Mouse (Mus musculus): Measurements from ENCODE around the gene Tdrd7.
A peak's percentile ranks its signal among the peaks of the same experiment; 100 is the strongest.

Gene Tdrd7

GRCm38 (mm10) chr4:45976931-45977667 lies 12.0 kb downstream of the Tdrd7 start:
- no peak for DNase-seq

- no peak for DNase-seq
Measured at GRCm38 (mm10) chr4:45979916-45980315, 14.8 kb downstream of the Tdrd7 start.

GRCm38 (mm10) chr4:45981054-45981453 lies 15.9 kb downstream of the Tdrd7 start:
- DNase-seq: no peak

- no peak for DNase-seq
Measured at GRCm38 (mm10) chr4:45990427-45991135, 25.4 kb downstream of the Tdrd7 start.

- no peak for DNase-seq
Measured at GRCm38 (mm10) chr4:45998536-45998935, 33.4 kb downstream of the Tdrd7 start.

- DNase-seq: no peak
Measured at GRCm38 (mm10) chr4:46008142-46008793, 43.1 kb downstream of the Tdrd7 start.

- no peak for DNase-seq
Measured at GRCm38 (mm10) chr4:46011698-46012097, 46.6 kb downstream of the Tdrd7 start.

- DNase-seq: no peak
Measured at GRCm38 (mm10) chr4:46015605-46016004, 50.5 kb downstream of the Tdrd7 start.

- DNase-seq: peak; percentile 53
Measured at GRCm38 (mm10) chr4:46023021-46023481, 57.9 kb downstream of the Tdrd7 start.

- DNase-seq: peak; percentile 64
Measured at GRCm38 (mm10) chr4:46025893-46026292, 60.8 kb downstream of the Tdrd7 start.

- no peak for DNase-seq
Measured at GRCm38 (mm10) chr4:46028224-46028623, 63.1 kb downstream of the Tdrd7 start.

- no peak for DNase-seq
Measured at GRCm38 (mm10) chr4:46028781-46029180, 63.6 kb downstream of the Tdrd7 start.

GRCm38 (mm10) chr4:46029552-46029951 lies 64.4 kb downstream of the Tdrd7 start:
- peak; percentile 72 for DNase-seq

- no peak for DNase-seq
Measured at GRCm38 (mm10) chr4:46032448-46032847, 67.3 kb downstream of the Tdrd7 start.

GRCm38 (mm10) chr4:46033197-46033596 lies 68.1 kb downstream of the Tdrd7 start:
- no peak for DNase-seq

- no peak for DNase-seq
Measured at GRCm38 (mm10) chr4:46038591-46038891, 73.4 kb downstream of the Tdrd7 start.

GRCm38 (mm10) chr4:46038892-46039751 lies 74.0 kb downstream of the Tdrd7 start, which contains the start of gene Tmod1:
Gene Tmod1, plus strand, starts transcription at chr4:46038935.
- peak; percentile 59 for DNase-seq

- DNase-seq: no peak
Measured at GRCm38 (mm10) chr4:46039899-46040298, 74.8 kb downstream of the Tdrd7 start.

- DNase-seq: no peak
Measured at GRCm38 (mm10) chr4:46040594-46041192, 75.6 kb downstream of the Tdrd7 start.

- no peak for DNase-seq
Measured at GRCm38 (mm10) chr4:46041761-46042504, 76.8 kb downstream of the Tdrd7 start.

- no peak for DNase-seq
Measured at GRCm38 (mm10) chr4:46042505-46042850, 77.3 kb downstream of the Tdrd7 start.

- DNase-seq: no peak
Measured at GRCm38 (mm10) chr4:46043361-46043760, 78.2 kb downstream of the Tdrd7 start.

All from embryo, embryonic 11 days (tissue).